Mouse (Mus musculus) embryonic fibroblast, embryonic 13.5 days (primary cell): Measurements from ENCODE around the gene Plekhh3.

Experiments
- CTCF ChIP-seq: IDR thresholded peaks from 2 replicates; pipeline ENCODE4 v1.5.1; 2011; ENCODE audit warnings: mild to moderate bottlenecking, control low read depth, low read length, moderate library complexity, borderline replicate concordance; ENCODE audit not compliant: insufficient read depth
- POLR2A ChIP-seq: IDR thresholded peaks from 2 replicates; pipeline ENCODE4 v1.6.1; 2011; ENCODE audit warnings: low read depth, mild to moderate bottlenecking, control low read depth, low read length, moderate library complexity

DNA sequence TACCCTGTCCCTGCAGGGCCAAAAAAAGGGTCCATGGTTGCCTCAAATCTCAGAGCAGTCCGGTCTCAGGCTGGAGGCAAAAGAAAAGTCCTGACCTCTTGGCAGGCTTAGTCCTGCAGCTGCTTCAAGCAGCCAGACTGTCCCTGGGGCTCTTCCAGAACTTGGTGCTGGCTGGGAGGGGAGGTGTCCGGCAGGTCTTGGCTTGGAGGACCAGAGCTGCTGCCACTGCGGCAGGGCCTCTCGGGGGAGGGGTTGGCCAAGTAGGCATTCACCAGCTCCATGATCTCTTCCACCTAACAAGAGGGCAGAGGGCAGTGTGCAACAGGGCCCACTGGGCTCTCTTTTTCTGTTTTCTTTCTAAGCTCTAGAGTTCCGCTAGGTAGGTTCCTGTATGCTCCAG lies 8.4 kb downstream of the Plekhh3 start:
- TF ChIP-seq CTCF: no peak
- TF ChIP-seq POLR2A: no peak
